Mouse (Mus musculus) kidney, embryonic 15.5 days (tissue): Measurements from ENCODE around the gene A1bg. TPM values are rescaled to one million over a fixed set of nuclear protein-coding genes. Genes with fewer than 3 reads are reported as not detected.

ENCODE experiments used
- ATAC-seq: fragments of 200-750 bp; cut with Nextera tagmentation; replicated peaks from 2 replicates; pipeline ENCODE4 v1.8.0; 2017; ENCODE audit warnings: moderate TSS enrichment; ENCODE audit not compliant: low FRiP score
- H3K27ac ChIP-seq: fragments of 300-500 bp; sonication (generic); 2 replicates; pipeline ENCODE4 v1.5.1; 2015; ENCODE audit warnings: mild to moderate bottlenecking, inconsistent platforms
- H3K27me3 ChIP-seq: fragments of 300-500 bp; sonication (generic); 2 replicates; pipeline ENCODE4 v1.6.1; 2015; ENCODE audit warnings: inconsistent platforms
- H3K36me3 ChIP-seq: fragments of 300-500 bp; sonication (generic); 2 replicates; pipeline ENCODE4 v1.6.1; 2015; ENCODE audit warnings: inconsistent platforms
- H3K4me1 ChIP-seq: fragments of 300-500 bp; sonication (generic); 2 replicates; pipeline ENCODE4 v1.6.1; 2015; ENCODE audit warnings: inconsistent platforms
- H3K4me2 ChIP-seq: fragments of 300-500 bp; sonication (generic); 2 replicates; pipeline ENCODE4 v1.6.1; 2015; ENCODE audit warnings: moderate library complexity, mild to moderate bottlenecking, inconsistent platforms
- H3K4me3 ChIP-seq: fragments of 300-500 bp; sonication (generic); replicated peaks from 2 replicates; pipeline ENCODE4 v1.5.1; 2015; ENCODE audit warnings: mild to moderate bottlenecking, inconsistent platforms
- H3K9ac ChIP-seq: fragments of 300-500 bp; sonication (generic); 2 replicates; pipeline ENCODE4 v1.6.1; 2015; ENCODE audit warnings: mild to moderate bottlenecking, inconsistent platforms
- H3K9me3 ChIP-seq: fragments of 300-500 bp; sonication (generic); replicated peaks from 2 replicates; pipeline ENCODE4 v1.6.1; 2016; ENCODE audit warnings: inconsistent platforms
- WGBS: fragments of 180-500 bp; shearing (Covaris S2); methylation state at CpG from one replicate; pipeline ENCODE4 v1.1.7; 2015; ENCODE audit warnings: mixed read lengths; 5-methylcytosine and 5-hydroxymethylcytosine counted together
- polyA plus RNA-seq: library from polyadenylated mRNA; unstranded; fragments of >200 nt; fragmentation: Nextera tagmentation; extraction: Ambion mirVana; gene quantifications from 2 replicates; pipeline ENCODE4 v1.2.1, GENCODE M21; 2015

Gene A1bg
- polyA plus RNA-seq, 1 experiment from 2014 or later = not detected

GRCm38 (mm10) chr15:60854151-60854550 is 68.7 kb downstream of the A1bg start:
- H3K4me1 ChIP-seq = peaks cover 23% of the 10 kb centered on the region
- WGBS = 81% methylated on average over 4 of the region's 4 CpGs
- no peak overlapping the region for H3K4me2 ChIP-seq
- peaks cover 5% of the 10 kb centered on the region; the same call in 1 of the 2 replicates for H3K9me3 ChIP-seq
- ATAC-seq = no peak
- no peaks in the 10 kb centered on the region for H3K27me3 ChIP-seq
- H3K36me3 ChIP-seq = no peaks in the 10 kb centered on the region
- H3K9ac ChIP-seq = no peak overlapping the region
- H3K27ac ChIP-seq = no peak overlapping the region
- no peak overlapping the region for H3K4me3 ChIP-seq

GRCm38 (mm10) chr15:60853231-60853999 is 69.4 kb downstream of the A1bg start, which contains the start of gene Fam84b:
Gene Fam84b, minus strand, starts transcription at chr15:60853778.
- Histone ChIP-seq H3K4me1 (peaks cover 24% of the 10 kb centered on the region), H3K27ac (peak within 1 kb of the TSS; percentile 63), H3K9me3 (peaks cover 5% of the 10 kb centered on the region; the same call in 1 of the 2 replicates), H3K4me3 (no peak within 1 kb of the TSS), H3K36me3 (no peaks in the 10 kb centered on the region), H3K4me2 (0 out of 2 replicates have a peak within 1 kb of the TSS, but pooled peaks have one; percentile 31), H3K9ac (0 out of 2 replicates have a peak within 1 kb of the TSS, but pooled peaks have one; percentile 3), H3K27me3 (no peaks in the 10 kb centered on the region)
- WGBS = 18% methylated on average over 17 of the region's 17 CpGs
- peak; percentile 70 for ATAC-seq

GRCm38 (mm10) chr15:60848630-60849029 is 74.2 kb downstream of the A1bg start:
- WGBS = 72% methylated on average over 3 of the region's 3 CpGs
- H3K4me3 ChIP-seq = no peak overlapping the region
- no peak for ATAC-seq
- H3K27me3 ChIP-seq = no peaks in the 10 kb centered on the region
- H3K4me1 ChIP-seq = peaks cover 35% of the 10 kb centered on the region
- H3K4me2 ChIP-seq = no peak overlapping the region
- no peak overlapping the region for H3K27ac ChIP-seq
- H3K9me3 ChIP-seq = no peaks in the 10 kb centered on the region
- H3K9ac ChIP-seq = no peak overlapping the region
- H3K36me3 ChIP-seq = no peaks in the 10 kb centered on the region

Other genes with a start within 250 kb of the A1bg start
- gene Fam84b, start 69.2 kb downstream of the A1bg start, polyA plus RNA-seq = 23.5 and 24.9 TPM in 2 replicates